Mouse (Mus musculus): ENCODE data around the gene Slc35g2.

DNA sequence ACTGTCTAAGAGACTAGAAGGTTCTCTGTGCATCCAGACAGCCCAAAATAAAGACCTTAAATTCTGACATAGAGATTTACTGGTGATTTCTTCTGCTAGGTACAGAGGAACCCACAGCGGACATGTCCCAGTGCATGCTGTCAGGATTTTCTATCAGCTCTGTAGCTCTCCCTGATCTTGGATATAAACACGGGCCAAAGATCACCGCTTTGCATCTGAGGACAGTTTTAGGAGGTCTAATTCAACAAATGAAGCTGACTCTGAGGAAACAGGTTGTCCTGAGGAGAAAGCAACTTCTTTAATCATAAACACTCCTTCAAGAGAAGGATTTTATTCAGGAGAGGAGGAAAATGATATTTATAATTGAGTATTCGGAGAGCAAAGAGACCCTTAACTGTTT, 13.1 kb upstream of the Slc35g2 start:
- no peak for TF ChIP-seq CTCF (IDR thresholded peaks at IDR 0.05; ENCODE audit: insufficient read depth, low read length)
- no peak for TF ChIP-seq POLR2A (IDR thresholded peaks at IDR 0.05; ENCODE audit: borderline replicate concordance, extremely low read depth, low read depth, low read length)

Data from lung, adult 2 months (tissue).